Mouse (Mus musculus) brown adipose tissue, adult 24 weeks (tissue): ENCODE results near the gene Lamb3. TPM values are rescaled to one million over a fixed set of nuclear protein-coding genes. Genes with fewer than 3 reads are reported as not detected.

Source experiments
- H3K27ac ChIP-seq: fragments of 200-500 bp; replicated peaks from 2 replicates; pipeline ENCODE4 v1.5.1; 2012; ENCODE audit warnings: low read depth, mild to moderate bottlenecking, low read length
- H3K4me1 ChIP-seq: fragments of 200-500 bp; 2 replicates; pipeline ENCODE4 v1.6.1; 2012; ENCODE audit warnings: low read length, mixed read lengths; ENCODE audit not compliant: control insufficient read depth, insufficient read depth, insufficient read length
- H3K4me3 ChIP-seq: fragments of 200-500 bp; 2 replicates; pipeline ENCODE4 v1.5.1; 2012; ENCODE audit warnings: low read depth, mild to moderate bottlenecking, low read length, moderate library complexity; ENCODE audit not compliant: insufficient read depth
- polyA plus RNA-seq: library from polyadenylated mRNA; stranded (reverse); fragments of >200 nt; gene quantifications from 2 replicates; pipeline ENCODE4 v1.2.4, GENCODE M21; 2012; ENCODE audit not compliant: missing spikeins, insufficient read depth, insufficient read length

Lamb3 gene
- polyA plus RNA-seq, 1 experiment, result 6.8 TPM

- H3K27ac ChIP-seq, result no peak overlapping the region; the same call in 1 of the 2 replicates
- H3K4me1 ChIP-seq, result peaks cover 10% of the 10 kb centered on the region
- no peak overlapping the region for H3K4me3 ChIP-seq
Measured at GRCm38 (mm10) chr1:193295920-193296319, 88.4 kb downstream of the Lamb3 start.

GRCm38 (mm10) chr1:193298141-193298765 lies 90.8 kb downstream of the Lamb3 start:
- H3K4me1 ChIP-seq, result peaks cover 8% of the 10 kb centered on the region
- no peak overlapping the region for H3K27ac ChIP-seq
- H3K4me3 ChIP-seq, result no peak overlapping the region

- Histone ChIP-seq H3K4me1 (peaks cover 6% of the 10 kb centered on the region), H3K4me3 (no peak overlapping the region), H3K27ac (no peak overlapping the region)
Measured at GRCm38 (mm10) chr1:193299995-193300394, 92.5 kb downstream of the Lamb3 start.

GRCm38 (mm10) chr1:193301216-193302092 lies 94.0 kb downstream of the Lamb3 start:
- H3K27ac ChIP-seq, result no peak overlapping the region
- no peaks in the 10 kb centered on the region; the same call in 1 of the 2 replicates for H3K4me1 ChIP-seq
- H3K4me3 ChIP-seq, result no peak overlapping the region

GRCm38 (mm10) chr1:193302093-193302405 lies 94.5 kb downstream of the Lamb3 start:
- no peaks in the 10 kb centered on the region; the same call in 1 of the 2 replicates for H3K4me1 ChIP-seq
- H3K27ac ChIP-seq, result no peak overlapping the region
- no peak overlapping the region for H3K4me3 ChIP-seq

- no peak overlapping the region for H3K4me3 ChIP-seq
- no peak overlapping the region for H3K27ac ChIP-seq
- H3K4me1 ChIP-seq, result no peaks in the 10 kb centered on the region; the same call in 1 of the 2 replicates
Measured at GRCm38 (mm10) chr1:193303096-193303495, 95.6 kb downstream of the Lamb3 start.

- Histone ChIP-seq H3K27ac (no peak overlapping the region), H3K4me3 (no peak overlapping the region), H3K4me1 (peaks cover 4% of the 10 kb centered on the region)
Measured at GRCm38 (mm10) chr1:193305386-193305785, 97.9 kb downstream of the Lamb3 start.

GRCm38 (mm10) chr1:193306832-193307231 lies 99.3 kb downstream of the Lamb3 start:
- no peak overlapping the region for H3K4me3 ChIP-seq
- peaks cover 4% of the 10 kb centered on the region for H3K4me1 ChIP-seq
- H3K27ac ChIP-seq, result no peak overlapping the region; the same call in 1 of the 2 replicates

- H3K4me3 ChIP-seq, result no peak overlapping the region
- H3K4me1 ChIP-seq, result peaks cover 7% of the 10 kb centered on the region; the same call in 1 of the 2 replicates
- peak overlapping the region; percentile 99 for H3K27ac ChIP-seq
Measured at GRCm38 (mm10) chr1:193309785-193310518, 102.5 kb downstream of the Lamb3 start.

- Histone ChIP-seq H3K4me1 (peaks cover 11% of the 10 kb centered on the region; the same call in 1 of the 2 replicates), H3K27ac (peak overlapping the region; percentile 99), H3K4me3 (no peak overlapping the region)
Measured at GRCm38 (mm10) chr1:193310519-193311085, 103.1 kb downstream of the Lamb3 start.

GRCm38 (mm10) chr1:193311596-193311995 lies 104.1 kb downstream of the Lamb3 start:
- Histone ChIP-seq H3K4me3 (no peak overlapping the region), H3K27ac (peak overlapping the region; percentile 99), H3K4me1 (peaks cover 15% of the 10 kb centered on the region; the same call in 1 of the 2 replicates)

- Histone ChIP-seq H3K27ac (peak overlapping the region; percentile 99), H3K4me3 (no peak overlapping the region), H3K4me1 (peaks cover 11% of the 10 kb centered on the region; the same call in 1 of the 2 replicates)
Measured at GRCm38 (mm10) chr1:193315705-193316357, 108.3 kb downstream of the Lamb3 start.

- no peak overlapping the region for H3K4me3 ChIP-seq
- peak overlapping the region; percentile 99 for H3K27ac ChIP-seq
Measured at GRCm38 (mm10) chr1:193316358-193316750, 108.9 kb downstream of the Lamb3 start.

GRCm38 (mm10) chr1:193317159-193317559 lies 109.7 kb downstream of the Lamb3 start:
- Histone ChIP-seq H3K27ac (peak overlapping the region; percentile 87), H3K4me3 (no peak overlapping the region), H3K4me1 (peaks cover 11% of the 10 kb centered on the region; the same call in 1 of the 2 replicates)

More at GRCm38 (mm10) chr1:193316358-193316750, 108.9 kb downstream of the Lamb3 start:
- peaks cover 11% of the 10 kb centered on the region; the same call in 1 of the 2 replicates for H3K4me1 ChIP-seq
